Mouse (Mus musculus): Measurements from ENCODE around the gene Pou2f2. TPM values are rescaled to one million over a fixed set of nuclear protein-coding genes. Genes with fewer than 3 reads are reported as not detected.

The Pou2f2 gene
- total and polyA plus RNA-seq, 3 experiments, result 8.9 to 102 (median 46.1) TPM

DNA sequence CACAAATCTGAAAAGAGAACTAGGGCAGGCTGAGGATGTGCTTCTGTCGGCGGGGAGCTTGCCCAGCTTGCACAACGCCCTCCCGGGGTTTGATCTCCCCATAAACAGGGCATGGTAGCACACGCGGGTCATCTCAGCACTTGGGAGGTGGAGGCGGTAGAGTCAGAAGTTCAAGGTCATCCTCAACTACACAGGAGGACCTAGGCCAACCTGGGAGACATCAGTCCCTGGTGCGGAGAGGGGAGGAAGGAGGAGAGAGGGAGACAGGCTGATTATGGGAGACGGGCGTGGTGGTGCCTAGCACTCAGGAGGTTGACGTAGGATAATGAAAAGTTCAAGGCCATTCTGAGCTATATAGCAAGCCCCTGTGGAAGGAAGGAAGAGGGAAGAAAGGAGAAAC lies 11.3 kb upstream of the Pou2f2 start:
- dilution Hi-C loops (cut with MboI; ENCODE audit: extremely low pct_ligation_motif_present, extremely low pct_unique_long_range_greater_than_20kb, low sequenced_read_pairs) (no loop called here), in situ Hi-C loops (cut with MboI; ENCODE audit: low pct_ligation_motif_present, low pct_unique_long_range_greater_than_20kb, low sequenced_read_pairs) (no loop called here)
- H3K36me3 ChIP-seq (replicated peaks in 1 of 2; ENCODE audit: control insufficient read depth in 1 of 2, insufficient read depth in 1 of 2, low read length in 1 of 2), result no peaks in the 10 kb centered on the region
- H3K27me3 ChIP-seq (replicated peaks), result no peaks in the 10 kb centered on the region
- H3K4me3 ChIP-seq (replicated peaks in 1 of 3; ENCODE audit: low read depth in 2 of 3, low read length in 2 of 3, poor library complexity in 1 of 3), result no peak overlapping the region
- no peak overlapping the region for H3K9ac ChIP-seq (ENCODE audit: insufficient read depth, low read depth)
- H3K4me1 ChIP-seq (ENCODE audit: control insufficient read depth in 1 of 2, insufficient read depth in 2 of 2), result peaks cover 0 to 7% of the 10 kb centered on the region in 2 experiments; a peak in 3 of 4 replicates
- no peak overlapping the region for H3K4me2 ChIP-seq (ENCODE audit: insufficient read depth, low read depth, poor library complexity, severe bottlenecking)
- H3K27ac ChIP-seq (ENCODE audit: insufficient read depth, low read depth), result no peak overlapping the region
- no peaks in the 10 kb centered on the region for H3K79me2 ChIP-seq (replicated peaks; ENCODE audit: control insufficient read depth, extremely low read depth, insufficient read depth, poor library complexity, severe bottlenecking)
- no peak for TF ChIP-seq BHLHE40 (IDR thresholded peaks at IDR 0.05; ENCODE audit: low read depth, low read length)
- no peaks in the 10 kb centered on the region for H3K9me3 ChIP-seq (replicated peaks; ENCODE audit: low read length)
- DNase-seq (ENCODE audit: extremely low read depth), result no peak

DNA sequence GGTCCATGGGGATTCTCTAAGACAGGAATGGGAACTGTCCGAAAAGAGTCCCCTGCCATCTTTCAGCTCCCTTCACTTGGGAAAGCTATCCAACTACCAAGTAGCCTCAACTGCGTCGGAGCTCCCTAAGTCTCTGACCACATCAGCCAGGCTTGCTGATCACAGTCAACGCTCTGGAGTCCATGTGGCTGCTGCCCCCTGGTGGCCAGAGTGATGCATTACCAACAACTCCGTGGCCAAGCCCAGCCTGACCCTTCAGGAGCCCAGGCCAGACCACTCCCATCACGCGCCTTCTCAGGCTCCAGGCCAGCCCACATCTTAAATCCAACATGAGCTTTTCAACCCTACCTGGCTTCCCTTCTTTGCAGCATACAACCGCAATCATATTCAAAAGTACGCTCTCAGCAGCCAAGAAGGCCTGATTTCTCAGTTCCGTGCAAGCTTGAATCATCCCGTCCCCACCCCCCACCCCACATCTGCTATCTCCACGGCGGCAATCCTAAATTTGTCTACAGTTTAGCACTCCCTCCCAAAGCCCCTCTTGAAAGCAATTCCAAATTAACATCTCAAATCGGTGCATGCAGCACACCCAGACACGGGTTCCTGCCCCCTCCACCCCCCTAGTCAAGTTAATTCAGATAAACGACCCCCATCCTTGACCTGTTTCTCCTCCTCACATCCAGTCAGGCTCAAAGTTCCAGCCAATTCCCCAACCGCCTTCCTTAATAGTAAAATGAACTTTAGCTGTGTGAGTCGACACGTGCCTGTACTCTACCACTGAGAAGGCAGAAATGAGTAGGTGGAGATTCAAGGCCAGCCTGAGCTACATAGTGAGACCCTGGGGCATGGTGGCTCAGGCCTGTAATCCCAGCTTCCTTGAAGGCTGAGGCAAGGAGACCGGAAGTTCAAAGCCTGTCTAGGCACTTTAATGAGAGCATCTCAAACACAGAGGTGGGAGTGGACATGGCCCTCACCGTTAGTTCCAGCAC lies 8.4 kb upstream of the Pou2f2 start:
- in situ Hi-C loops (cut with MboI; ENCODE audit: low pct_ligation_motif_present, low pct_unique_long_range_greater_than_20kb, low sequenced_read_pairs) (loop anchor here (10.0 kb wide), 1 partner anchor 87 kb away; no protein-coding TSS in a partner anchor), dilution Hi-C loops (cut with MboI; ENCODE audit: extremely low pct_ligation_motif_present, extremely low pct_unique_long_range_greater_than_20kb, low sequenced_read_pairs) (no loop called here)
- Histone ChIP-seq H3K27ac (ENCODE audit: insufficient read depth, low read depth) (no peak overlapping the region), H3K36me3 (replicated peaks in 1 of 2; ENCODE audit: control insufficient read depth in 1 of 2, insufficient read depth in 1 of 2, low read length in 1 of 2) (no peaks in the 10 kb centered on the region), H3K9ac (ENCODE audit: insufficient read depth, low read depth) (no peak overlapping the region), H3K4me3 (replicated peaks in 1 of 3; ENCODE audit: low read depth in 2 of 3, low read length in 2 of 3, poor library complexity in 1 of 3) (no peak overlapping the region), H3K4me1 (ENCODE audit: control insufficient read depth in 1 of 2, insufficient read depth in 2 of 2) (peaks cover 3 to 13% of the 10 kb centered on the region in 2 experiments), H3K79me2 (replicated peaks; ENCODE audit: control insufficient read depth, extremely low read depth, insufficient read depth, poor library complexity, severe bottlenecking) (no peaks in the 10 kb centered on the region), H3K4me2 (ENCODE audit: insufficient read depth, low read depth, poor library complexity, severe bottlenecking) (no peak overlapping the region), H3K9me3 (replicated peaks; ENCODE audit: low read length) (no peaks in the 10 kb centered on the region), H3K27me3 (replicated peaks) (no peaks in the 10 kb centered on the region)
- TF ChIP-seq SMC3 (IDR thresholded peaks at IDR 0.05; ENCODE audit: low read depth, low read length) (peak; percentile 99), HCFC1 (IDR thresholded peaks at IDR 0.05; ENCODE audit: low read depth, low read length) (no peak), UBTF (IDR thresholded peaks at IDR 0.05; ENCODE audit: low read depth, low read length) (no peak), ZMIZ1 (IDR thresholded peaks at IDR 0.05; ENCODE audit: low read depth, low read length) (no peak), ZC3H11A (IDR thresholded peaks at IDR 0.05; ENCODE audit: low read depth, low read length) (peak; percentile 85), RAD21 (IDR thresholded peaks at IDR 0.05; ENCODE audit: low read depth, low read length) (peak; percentile 95), CTCF (conservative IDR thresholded peaks at IDR 0.05 in 1 of 2, IDR thresholded peaks at IDR 0.05 in 1 of 2; ENCODE audit: low read depth in 2 of 2, low read length in 2 of 2) (peak; percentile 81 to 98)
- peak; percentile 78 for DNase-seq (ENCODE audit: extremely low read depth)

DNA sequence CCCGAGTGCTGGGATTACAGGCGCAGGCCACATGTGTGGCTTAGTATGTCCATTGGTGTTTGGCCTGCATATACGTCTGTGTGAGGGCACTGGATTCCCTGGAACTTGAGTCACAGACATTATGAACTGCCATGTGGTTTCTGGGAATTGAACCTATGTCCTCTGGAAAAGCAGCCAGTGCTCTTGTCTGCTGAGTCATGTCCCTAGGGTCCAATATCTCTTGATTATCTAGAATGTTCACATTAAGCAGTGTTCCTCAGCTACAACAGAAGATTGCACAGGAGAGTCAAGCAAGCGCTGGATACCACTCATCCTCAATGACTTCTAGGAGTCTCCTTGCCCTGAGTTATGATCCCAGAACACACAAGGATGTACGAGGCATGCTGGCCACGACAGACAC lies 4.6 kb upstream of the Pou2f2 start:
- Histone ChIP-seq H3K9ac (ENCODE audit: insufficient read depth, low read depth) (no peak overlapping the region), H3K9me3 (replicated peaks; ENCODE audit: low read length) (no peaks in the 10 kb centered on the region), H3K27me3 (replicated peaks) (peaks cover 26% of the 10 kb centered on the region), H3K27ac (ENCODE audit: insufficient read depth, low read depth) (no peak overlapping the region), H3K79me2 (replicated peaks; ENCODE audit: control insufficient read depth, extremely low read depth, insufficient read depth, poor library complexity, severe bottlenecking) (no peaks in the 10 kb centered on the region), H3K36me3 (replicated peaks in 1 of 2; ENCODE audit: control insufficient read depth in 1 of 2, insufficient read depth in 1 of 2, low read length in 1 of 2) (no peaks in the 10 kb centered on the region), H3K4me3 (replicated peaks in 1 of 3; ENCODE audit: low read depth in 2 of 3, low read length in 2 of 3, poor library complexity in 1 of 3) (no peak overlapping the region), H3K4me1 (ENCODE audit: control insufficient read depth in 1 of 2, insufficient read depth in 2 of 2) (peaks cover 7 to 33% of the 10 kb centered on the region in 2 experiments; a peak in 3 of 4 replicates), H3K4me2 (ENCODE audit: insufficient read depth, low read depth, poor library complexity, severe bottlenecking) (no peak overlapping the region)
- TF ChIP-seq MEF2A (IDR thresholded peaks at IDR 0.05; ENCODE audit: borderline replicate concordance, low read depth, low read length) (no peak), NRF1 (IDR thresholded peaks at IDR 0.05; ENCODE audit: low read depth, low read length) (no peak), MAZ (IDR thresholded peaks at IDR 0.05; ENCODE audit: low read depth, low read length) (no peak), USF2 (conservative IDR thresholded peaks at IDR 0.05; ENCODE audit: low read depth, low read length) (no peak), POLR2AphosphoS2 (IDR thresholded peaks at IDR 0.05; ENCODE audit: low read depth, low read length) (no peak), ZMIZ1 (IDR thresholded peaks at IDR 0.05; ENCODE audit: low read depth, low read length) (no peak), MYC (IDR thresholded peaks at IDR 0.05; ENCODE audit: low read depth, low read length) (no peak), CHD2 (IDR thresholded peaks at IDR 0.05; ENCODE audit: low read length) (no peak), HCFC1 (IDR thresholded peaks at IDR 0.05; ENCODE audit: low read depth, low read length) (no peak), ETS1 (conservative IDR thresholded peaks at IDR 0.05; ENCODE audit: low read depth, low read length) (no peak), EP300 (IDR thresholded peaks at IDR 0.05; ENCODE audit: low read length) (no peak), SMC3 (IDR thresholded peaks at IDR 0.05; ENCODE audit: low read depth, low read length) (no peak), RCOR1 (conservative IDR thresholded peaks at IDR 0.05; ENCODE audit: low read depth, low read length) (no peak), ZC3H11A (IDR thresholded peaks at IDR 0.05; ENCODE audit: low read depth, low read length) (no peak), RAD21 (IDR thresholded peaks at IDR 0.05; ENCODE audit: low read depth, low read length) (no peak), TCF12 (IDR thresholded peaks at IDR 0.05; ENCODE audit: low read depth, low read length) (no peak), USF1 (IDR thresholded peaks at IDR 0.05; ENCODE audit: low read depth, low read length) (no peak)
- dilution Hi-C loops (cut with MboI; ENCODE audit: extremely low pct_ligation_motif_present, extremely low pct_unique_long_range_greater_than_20kb, low sequenced_read_pairs), result no loop called here
- in situ Hi-C loops (cut with MboI; ENCODE audit: low pct_ligation_motif_present, low pct_unique_long_range_greater_than_20kb, low sequenced_read_pairs), result loop anchor here (5.0 to 10.0 kb wide), 2 partner anchors 52 to 91 kb away; no protein-coding TSS in a partner anchor
- DNase-seq (ENCODE audit: extremely low read depth), result no peak
